Mouse (Mus musculus) induced T-regulatory cell, adult 2 months (primary cell): ENCODE measurements around the gene Ubash3a.

ENCODE experiments used
- DNase-seq: peaks from one replicate; pipeline ENCODE4 v3.0.0-alpha.2; 2012; ENCODE audit warnings: low read depth

Gene Ubash3a

DNA sequence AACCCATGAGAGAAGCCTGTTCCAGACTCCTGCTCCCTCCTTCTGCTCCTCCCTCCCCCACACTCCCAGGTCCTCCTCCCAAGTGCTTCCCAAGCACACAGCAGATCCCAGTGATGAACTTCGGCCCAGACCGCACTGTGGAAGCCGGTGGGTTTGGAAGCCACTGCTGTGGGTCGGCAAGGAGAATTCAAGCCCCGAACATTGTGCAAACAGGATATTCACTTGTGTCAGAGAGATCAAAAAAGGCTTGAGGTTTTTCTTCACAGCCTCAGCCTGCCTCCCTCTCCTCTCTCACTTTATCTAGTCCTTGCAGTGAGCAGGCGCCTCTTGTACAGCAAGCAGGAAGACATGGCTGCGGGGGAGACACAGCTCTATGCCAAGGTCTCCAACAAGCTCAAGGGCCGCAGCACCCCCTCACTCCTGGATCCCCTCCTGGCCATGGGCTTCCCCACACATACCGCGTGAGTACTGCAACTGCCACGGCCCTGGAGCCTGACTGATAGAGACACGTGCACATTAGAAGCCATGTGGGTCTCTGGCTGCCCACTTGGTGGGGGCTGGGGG, at the start of gene Ubash3a:
Gene Ubash3a (plus strand): TSS at position 103 of the 564 bp plus-strand sequence.
- peak; percentile 85 for DNase-seq

DNA sequence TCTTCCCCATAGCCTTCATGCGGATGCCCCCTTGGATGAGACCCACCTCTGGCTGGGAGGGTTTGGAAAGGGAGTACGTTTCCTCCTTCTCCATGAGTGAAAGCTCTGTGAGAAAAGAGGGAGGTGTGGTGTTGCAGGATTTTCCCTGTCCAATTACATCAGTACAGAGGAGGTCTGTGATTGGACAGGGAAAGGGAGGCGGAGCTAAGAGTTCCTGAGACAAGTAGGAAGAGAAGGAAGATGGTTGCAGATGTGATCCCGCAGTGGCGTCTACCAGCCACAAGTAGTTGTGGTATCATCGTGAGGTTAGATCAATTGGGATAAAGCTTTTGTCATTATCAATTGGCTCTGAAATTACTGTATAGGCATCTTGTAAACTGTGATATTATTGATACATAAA, 49.8 kb upstream of the Ubash3a start:
- no peak for DNase-seq

DNA sequence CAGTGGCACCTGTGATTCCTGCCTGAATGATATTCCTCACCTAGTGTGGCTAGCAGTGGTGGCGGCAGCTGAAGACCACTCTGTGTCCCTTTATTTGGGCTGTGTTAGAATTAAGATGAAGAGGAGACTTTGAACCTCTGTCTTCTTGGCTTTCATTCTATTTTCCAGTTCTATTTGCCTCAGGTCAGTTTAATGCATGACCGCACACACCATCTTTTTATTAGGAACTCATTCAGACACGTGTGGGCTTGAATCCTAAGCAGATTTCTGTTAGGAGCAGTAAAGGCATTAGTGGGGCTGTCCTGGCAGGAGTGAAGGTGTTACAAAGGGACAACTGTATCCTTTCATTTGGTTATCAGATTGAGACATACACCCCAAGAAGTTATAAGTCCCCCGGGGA, 47.4 kb upstream of the Ubash3a start:
- DNase-seq: no peak

GRCm38 (mm10) chr17:31162607-31163006, 45.1 kb upstream of the Ubash3a start:
- no peak for DNase-seq

DNA sequence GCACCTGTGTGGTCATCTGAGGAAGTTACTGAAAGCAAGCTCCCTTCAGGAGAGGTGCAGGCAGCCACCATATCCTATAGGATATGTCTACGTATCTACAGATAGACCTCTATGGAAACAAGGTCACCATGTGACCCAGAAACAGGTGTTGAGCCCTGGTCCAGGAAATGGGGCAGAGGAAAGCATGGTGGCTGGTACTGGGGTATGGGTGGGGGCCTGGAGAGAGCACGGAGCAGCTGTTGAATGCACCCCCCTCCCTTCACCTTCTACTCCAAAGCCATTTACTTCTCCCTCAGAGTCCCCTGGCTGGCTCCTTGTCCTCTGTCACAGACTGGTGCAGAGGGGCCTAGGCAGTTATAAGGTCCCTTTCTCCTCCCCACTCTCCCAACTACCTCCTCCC, 43.9 kb upstream of the Ubash3a start:
- DNase-seq: no peak

GRCm38 (mm10) chr17:31165127-31165526, 42.5 kb upstream of the Ubash3a start, which contains the start of gene Tff1:
Gene Tff1, minus strand, starts transcription at chr17:31165277.
- DNase-seq: no peak

DNA sequence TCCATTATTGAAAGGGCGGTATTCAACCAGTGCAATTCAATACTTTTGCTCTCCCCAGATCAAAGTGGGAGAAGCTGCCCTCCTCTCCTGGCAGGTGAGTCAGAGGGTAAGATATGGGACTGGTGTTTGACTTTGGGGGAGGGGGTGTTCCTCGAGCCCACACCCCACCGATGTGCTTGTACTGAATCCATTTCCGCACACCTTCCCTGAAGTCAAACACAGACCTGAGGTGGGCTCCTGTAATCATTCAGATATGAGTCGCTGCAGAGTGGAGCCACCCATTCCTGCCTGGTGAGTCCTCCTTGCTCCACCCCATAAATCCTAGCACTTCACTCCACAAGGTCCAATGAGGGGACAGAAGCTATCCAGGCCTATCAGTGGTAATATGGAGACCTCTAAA, 37.9 kb upstream of the Ubash3a start:
- no peak for DNase-seq

GRCm38 (mm10) chr17:31176321-31176720, 31.4 kb upstream of the Ubash3a start:
- peak; percentile 56 for DNase-seq

- no peak for DNase-seq
Measured at GRCm38 (mm10) chr17:31181490-31181889, 26.2 kb upstream of the Ubash3a start.

DNA sequence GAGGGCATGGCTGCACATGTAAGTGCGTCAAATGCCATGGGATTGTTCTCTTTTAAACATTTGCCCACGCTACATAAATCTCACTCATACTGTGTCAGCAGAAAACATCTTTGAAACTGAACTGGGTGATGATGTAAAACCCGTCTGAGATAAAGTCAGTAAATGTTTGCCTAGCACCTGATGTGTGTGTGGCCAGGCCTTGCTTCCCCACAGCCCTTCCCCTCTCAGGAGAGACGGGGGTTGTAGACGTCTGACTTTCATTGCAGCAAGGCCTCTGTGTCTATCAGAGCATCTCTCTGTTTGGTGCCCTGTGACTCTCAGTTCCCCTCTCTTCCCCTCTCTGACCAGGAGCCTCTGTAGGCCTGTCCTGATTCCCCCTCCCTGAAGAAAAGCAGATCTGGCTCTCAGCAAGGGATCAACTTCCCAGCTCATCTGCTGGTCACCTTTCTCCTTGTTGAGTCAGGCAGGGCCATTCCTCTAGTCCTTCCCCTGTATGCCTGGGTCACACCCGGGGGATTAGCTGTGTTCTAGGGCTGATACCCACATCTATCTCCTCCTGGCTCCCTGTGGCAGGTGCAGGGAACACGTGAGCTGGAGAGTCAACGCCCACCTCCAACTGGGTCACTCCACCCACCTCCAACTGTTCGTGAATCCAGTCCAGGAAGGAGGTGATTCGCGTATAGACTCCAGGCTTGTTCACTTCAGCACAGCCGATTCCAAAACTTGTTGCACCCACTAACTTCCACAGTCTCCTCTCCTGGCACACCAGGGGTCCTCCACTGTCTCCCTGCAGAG, 24.3 kb upstream of the Ubash3a start:
- DNase-seq: no peak

DNA sequence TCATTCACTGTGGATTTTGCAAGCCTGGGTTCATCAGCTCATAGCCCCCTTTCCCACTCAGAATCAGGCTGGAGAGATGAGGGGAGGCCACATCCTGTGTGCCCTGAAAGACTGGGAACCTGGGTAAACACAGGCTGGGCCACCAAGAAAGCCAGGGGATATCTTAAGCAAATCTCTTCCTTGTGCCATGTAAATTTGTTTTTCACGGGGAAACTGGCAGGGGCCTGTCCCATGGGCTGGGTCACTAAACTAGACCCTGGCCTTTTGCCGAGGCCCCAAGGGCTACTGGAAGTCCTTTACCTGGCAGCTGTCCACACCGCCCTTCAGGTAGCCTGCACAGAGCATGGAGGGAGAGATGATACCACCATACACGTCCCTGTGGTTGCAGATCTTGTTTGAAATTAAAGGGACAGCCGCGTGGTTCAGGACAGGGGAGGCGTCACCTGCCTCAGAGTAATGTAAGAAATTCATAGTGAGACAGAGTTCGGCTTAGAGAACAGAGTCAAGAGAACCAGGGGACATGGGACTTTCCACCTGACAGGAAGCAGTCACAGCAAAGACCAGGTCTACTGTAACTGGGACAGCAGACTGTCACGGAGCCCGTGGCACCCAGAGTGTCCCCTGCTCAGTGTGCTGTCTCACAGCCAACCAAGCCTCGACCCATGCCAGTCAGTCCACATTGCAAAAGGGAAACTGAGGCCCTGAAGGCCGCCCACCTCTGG, 23.2 kb upstream of the Ubash3a start:
- DNase-seq: peak; percentile 61

GRCm38 (mm10) chr17:31187370-31187769, 20.3 kb upstream of the Ubash3a start:
- DNase-seq: peak; percentile 84

- no peak for DNase-seq
Measured at GRCm38 (mm10) chr17:31191825-31192224, 15.8 kb upstream of the Ubash3a start.

DNA sequence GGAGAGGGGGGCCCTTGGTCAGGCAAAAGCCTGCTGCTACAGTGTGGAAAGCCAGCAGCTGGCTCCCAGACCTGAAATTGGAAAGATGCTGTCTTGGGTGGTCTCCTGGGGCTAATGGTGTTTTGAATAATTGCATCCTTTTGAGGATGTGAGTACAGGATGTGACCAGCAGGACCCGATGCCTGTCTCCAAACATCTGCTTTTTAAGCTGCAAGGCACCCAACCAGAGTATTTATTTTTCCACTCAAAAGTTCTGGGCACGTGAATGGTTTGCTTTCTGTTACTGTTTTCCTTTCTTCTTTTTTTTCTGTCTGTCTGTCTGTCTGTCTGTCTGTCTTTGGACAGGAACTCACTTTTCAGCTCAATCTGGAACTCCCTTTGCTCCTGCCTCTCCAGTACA, 15.0 kb upstream of the Ubash3a start:
- no peak for DNase-seq

- no peak for DNase-seq
Measured at GRCm38 (mm10) chr17:31193360-31193759, 14.3 kb upstream of the Ubash3a start.

- no peak for DNase-seq
Measured at GRCm38 (mm10) chr17:31195207-31195606, 12.5 kb upstream of the Ubash3a start.

- no peak for DNase-seq
Measured at GRCm38 (mm10) chr17:31196283-31196682, 11.4 kb upstream of the Ubash3a start.

DNA sequence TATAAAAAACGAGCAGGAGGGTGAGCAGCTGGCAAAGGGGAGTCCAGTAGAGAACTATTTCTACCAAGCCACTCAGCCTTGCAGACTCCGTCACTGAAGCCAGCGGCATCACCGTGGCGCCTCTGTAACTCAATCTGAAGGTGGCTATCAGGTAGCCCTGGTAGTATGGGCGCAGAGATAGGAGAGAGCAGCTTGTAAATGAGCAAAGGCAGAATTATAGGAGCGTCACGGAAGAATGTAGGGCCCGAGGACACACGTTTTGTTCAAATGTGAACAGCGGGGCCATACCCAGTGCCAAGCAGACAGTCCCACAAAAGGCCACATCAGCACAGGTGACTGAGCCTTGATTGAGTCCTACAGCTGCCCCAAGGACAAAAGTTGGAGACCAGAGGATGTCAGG, 8.8 kb upstream of the Ubash3a start, which contains the start of gene Tmprss3:
Gene Tmprss3 (minus strand): TSS at position 101 of the 400 bp plus-strand sequence.
- DNase-seq: no peak

GRCm38 (mm10) chr17:31208654-31209053, 981 bp downstream of the Ubash3a start:
- DNase-seq: peak; percentile 53

DNA sequence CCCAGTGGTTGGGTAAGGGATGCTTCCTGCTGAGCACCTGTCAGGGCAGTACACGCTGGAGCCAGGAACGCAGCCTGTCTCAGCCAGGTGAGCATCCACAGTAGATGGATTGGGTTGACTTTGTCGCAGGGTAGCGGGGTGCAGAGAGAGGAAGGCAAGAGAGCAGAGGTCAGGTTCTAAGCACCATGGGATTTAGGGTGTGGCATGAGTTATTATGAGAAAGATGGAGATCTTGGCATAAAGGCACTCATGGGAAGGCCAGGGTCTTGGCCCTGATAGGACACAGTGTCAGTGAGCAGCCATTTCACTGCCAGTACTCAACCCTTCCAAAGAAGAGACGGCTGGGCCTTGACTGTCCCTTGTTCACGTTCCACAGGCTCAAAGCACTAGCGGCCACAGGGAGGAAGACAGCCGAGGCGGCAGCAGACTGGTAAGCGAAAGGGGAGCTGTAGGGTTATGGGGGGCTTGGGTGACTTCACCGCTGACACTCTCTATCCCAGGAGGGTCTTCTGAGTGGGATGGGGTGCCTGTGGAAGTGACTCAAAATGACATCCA, 1.8 kb downstream of the Ubash3a start:
- peak; percentile 72 for DNase-seq

DNA sequence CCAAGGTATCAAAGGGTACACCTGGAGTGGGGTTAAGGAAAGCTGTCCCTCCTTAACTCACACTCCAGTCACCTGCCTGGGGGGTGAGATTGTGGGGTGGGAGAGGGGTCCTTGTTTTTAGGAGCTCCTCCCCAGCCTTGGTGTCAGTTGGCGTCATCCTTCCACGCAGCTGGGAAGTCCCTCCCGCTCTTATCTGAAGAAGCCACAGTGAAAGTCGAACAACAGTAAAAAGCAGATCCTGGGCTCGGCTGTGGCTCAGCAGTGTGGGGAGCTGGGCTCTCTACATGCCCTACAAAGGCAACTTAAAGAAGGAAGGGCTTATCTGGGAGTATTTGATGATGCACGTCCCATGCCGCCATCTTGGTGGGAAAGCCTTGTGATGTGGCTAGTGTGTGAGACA, 2.6 kb downstream of the Ubash3a start:
- peak; percentile 87 for DNase-seq

DNA sequence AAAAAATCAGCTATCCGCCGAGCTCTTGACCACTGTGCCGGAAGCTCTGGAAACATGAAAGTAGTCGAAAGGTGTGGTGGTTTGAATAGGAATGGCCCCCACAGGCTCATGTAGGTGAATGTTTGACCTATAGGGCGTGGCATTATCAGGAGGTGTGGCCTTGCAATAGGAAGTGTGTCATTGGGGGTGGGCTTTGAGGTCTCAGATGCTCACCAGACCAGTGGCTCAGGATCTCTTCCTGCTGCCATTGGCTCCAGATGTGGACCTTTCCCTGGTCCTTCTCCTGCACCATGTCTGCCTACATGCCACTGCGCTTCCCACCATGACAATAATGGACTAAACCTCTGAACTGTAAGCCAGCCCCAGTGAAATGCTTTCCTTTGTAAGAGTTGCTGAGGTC, 4.2 kb downstream of the Ubash3a start:
- peak; percentile 56 for DNase-seq
